Mouse (Mus musculus) liver, embryonic 12.5 days (tissue): ENCODE results near the gene Fbxl16. TPM values are rescaled to one million over a fixed set of nuclear protein-coding genes. Genes with fewer than 3 reads are reported as not detected.

ENCODE experiments used
- ATAC-seq: fragments of 200-750 bp; cut with Nextera tagmentation; 2 replicates; pipeline ENCODE4 v1.8.0; 2017; ENCODE audit warnings: moderate number of reproducible peaks, mild to moderate bottlenecking, moderate library complexity
- H3K27ac ChIP-seq: fragments of 300-500 bp; sonication (generic); 2 replicates; pipeline ENCODE4 v1.5.1; 2016; ENCODE audit warnings: mild to moderate bottlenecking
- H3K27me3 ChIP-seq: fragments of 300-500 bp; sonication (generic); replicated peaks from 2 replicates; pipeline ENCODE4 v1.6.1; 2016; ENCODE audit warnings: mild to moderate bottlenecking, moderate library complexity
- H3K36me3 ChIP-seq: fragments of 300-500 bp; sonication (generic); 2 replicates; pipeline ENCODE4 v1.6.1; 2016; ENCODE audit warnings: mild to moderate bottlenecking, moderate library complexity
- H3K4me1 ChIP-seq: fragments of 300-500 bp; sonication (generic); 2 replicates; pipeline ENCODE4 v1.6.1; 2016
- H3K4me2 ChIP-seq: fragments of 300-500 bp; sonication (generic); 2 replicates; pipeline ENCODE4 v1.6.1; 2016; ENCODE audit warnings: mild to moderate bottlenecking, moderate library complexity
- H3K4me3 ChIP-seq: fragments of 300-500 bp; sonication (generic); 2 replicates; pipeline ENCODE4 v1.5.1; 2016; ENCODE audit warnings: mild to moderate bottlenecking, moderate library complexity
- H3K9ac ChIP-seq: fragments of 300-500 bp; sonication (generic); 2 replicates; pipeline ENCODE4 v1.6.1; 2016; ENCODE audit warnings: mild to moderate bottlenecking, moderate library complexity
- H3K9me3 ChIP-seq: fragments of 300-500 bp; sonication (generic); replicated peaks from 2 replicates; pipeline ENCODE4 v1.6.1; 2016; ENCODE audit warnings: mild to moderate bottlenecking, moderate library complexity
- WGBS: fragments of 180-500 bp; shearing (Covaris S2); methylation state at CpG from one replicate; pipeline ENCODE4 v1.1.7; 2016; ENCODE audit not compliant: insufficient replicate concordance; 5-methylcytosine and 5-hydroxymethylcytosine counted together
- polyA plus RNA-seq: library from polyadenylated mRNA; unstranded; fragments of >200 nt; fragmentation: Nextera tagmentation; extraction: Ambion mirVana; gene quantifications from 2 replicates; pipeline ENCODE4 v1.2.1, GENCODE M21; 2016

The Fbxl16 gene
- polyA plus RNA-seq, 1 experiment from 2014 or later: 0.18 TPM

GRCm38 (mm10) chr17:25830806-25831431 lies 22.0 kb downstream of the Fbxl16 start:
- Histone ChIP-seq H3K4me3 (peak overlapping the region; percentile 84), H3K27ac (peak overlapping the region; percentile 91; the same call in 1 of the 2 replicates), H3K27me3 (no peaks in the 10 kb centered on the region), H3K9ac (peak overlapping the region; percentile 92), H3K36me3 (peaks cover 67% of the 10 kb centered on the region), H3K4me1 (peaks cover 77% of the 10 kb centered on the region), H3K4me2 (peak overlapping the region; percentile 89), H3K9me3 (no peaks in the 10 kb centered on the region)
- no peak for ATAC-seq
- WGBS: 81% methylated on average over 14 of the region's 14 CpGs

- no peaks in the 10 kb centered on the region for H3K27me3 ChIP-seq
- WGBS: 44% methylated on average over 21 of the region's 21 CpGs
- peaks cover 61% of the 10 kb centered on the region for H3K36me3 ChIP-seq
- H3K9ac ChIP-seq: peak overlapping the region; percentile 92
- H3K4me1 ChIP-seq: peaks cover 81% of the 10 kb centered on the region
- peak overlapping the region; percentile 84 for H3K4me2 ChIP-seq
- no peak for ATAC-seq
- no peaks in the 10 kb centered on the region for H3K9me3 ChIP-seq
- peak overlapping the region; percentile 84 for H3K4me3 ChIP-seq
- H3K27ac ChIP-seq: peak overlapping the region; percentile 91
Observed at GRCm38 (mm10) chr17:25831451-25832281, 22.8 kb downstream of the Fbxl16 start.

- ATAC-seq: peak; percentile 89
- H3K27me3 ChIP-seq: no peaks in the 10 kb centered on the region
- peaks cover 87% of the 10 kb centered on the region for H3K4me1 ChIP-seq
- no peaks in the 10 kb centered on the region for H3K9me3 ChIP-seq
- H3K36me3 ChIP-seq: peaks cover 55% of the 10 kb centered on the region
- peak overlapping the region; percentile 92 for H3K9ac ChIP-seq
- peak overlapping the region; percentile 93 for H3K27ac ChIP-seq
- under 1% methylated on average over 75 of the region's 77 CpGs for WGBS
- peak overlapping the region; percentile 84 for H3K4me2 ChIP-seq
- H3K4me3 ChIP-seq: peak overlapping the region; percentile 84
Observed at GRCm38 (mm10) chr17:25832436-25833290, 23.8 kb downstream of the Fbxl16 start.

GRCm38 (mm10) chr17:25833291-25833663 lies 24.4 kb downstream of the Fbxl16 start, which contains the start of gene Stub1:
Gene Stub1 (minus strand): TSS chr17:25833404.
- ATAC-seq: peak; percentile 53
- Histone ChIP-seq H3K9me3 (no peaks in the 10 kb centered on the region), H3K9ac (peak within 1 kb of the TSS; percentile 92), H3K4me2 (peak within 1 kb of the TSS; percentile 84), H3K4me3 (peak within 1 kb of the TSS; percentile 84), H3K27ac (peak within 1 kb of the TSS; percentile 93), H3K27me3 (no peaks in the 10 kb centered on the region), H3K36me3 (peaks cover 55% of the 10 kb centered on the region), H3K4me1 (peaks cover 88% of the 10 kb centered on the region)
- 0% methylated on average over 24 of the region's 24 CpGs for WGBS

GRCm38 (mm10) chr17:25833961-25834594 lies 25.2 kb downstream of the Fbxl16 start:
- H3K27ac ChIP-seq: peak overlapping the region; percentile 93
- no peak for ATAC-seq
- peak overlapping the region; percentile 92 for H3K9ac ChIP-seq
- no peaks in the 10 kb centered on the region for H3K9me3 ChIP-seq
- H3K27me3 ChIP-seq: no peaks in the 10 kb centered on the region
- H3K4me1 ChIP-seq: peaks cover 84% of the 10 kb centered on the region
- peaks cover 60% of the 10 kb centered on the region for H3K36me3 ChIP-seq
- peak overlapping the region; percentile 84 for H3K4me3 ChIP-seq
- WGBS: 43% methylated on average over 6 of the region's 6 CpGs
- peak overlapping the region; percentile 84 for H3K4me2 ChIP-seq

- Histone ChIP-seq H3K36me3 (peaks cover 65% of the 10 kb centered on the region), H3K4me1 (peaks cover 84% of the 10 kb centered on the region), H3K4me3 (peak overlapping the region; percentile 84), H3K27ac (peak overlapping the region; percentile 93), H3K4me2 (peak overlapping the region; percentile 84), H3K9me3 (no peaks in the 10 kb centered on the region), H3K27me3 (no peaks in the 10 kb centered on the region), H3K9ac (peak overlapping the region; percentile 92)
- 89% methylated on average over 12 of the region's 12 CpGs for WGBS
- no peak for ATAC-seq
Observed at GRCm38 (mm10) chr17:25834595-25835222, 25.8 kb downstream of the Fbxl16 start.

- peaks cover 84% of the 10 kb centered on the region for H3K4me1 ChIP-seq
- H3K9me3 ChIP-seq: no peaks in the 10 kb centered on the region
- 88% methylated on average over 7 of the region's 7 CpGs for WGBS
- H3K9ac ChIP-seq: peak overlapping the region; percentile 92; the same call in 1 of the 2 replicates
- no peaks in the 10 kb centered on the region for H3K27me3 ChIP-seq
- no peak for ATAC-seq
- peak overlapping the region; percentile 84 for H3K4me2 ChIP-seq
- H3K27ac ChIP-seq: no peak overlapping the region
- H3K36me3 ChIP-seq: peaks cover 65% of the 10 kb centered on the region
- peak overlapping the region; percentile 84; the same call in 1 of the 2 replicates for H3K4me3 ChIP-seq
Observed at GRCm38 (mm10) chr17:25835301-25835700, 26.4 kb downstream of the Fbxl16 start.

GRCm38 (mm10) chr17:25835816-25836215 lies 26.9 kb downstream of the Fbxl16 start:
- peak overlapping the region; percentile 71; the same call in 1 of the 2 replicates for H3K4me2 ChIP-seq
- 0 out of 2 replicates have a peak overlapping the region, but pooled peaks have one; percentile 56 for H3K9ac ChIP-seq
- H3K27ac ChIP-seq: no peak overlapping the region

GRCm38 (mm10) chr17:25836397-25837075 lies 27.7 kb downstream of the Fbxl16 start:
- peaks cover 74% of the 10 kb centered on the region for H3K4me1 ChIP-seq
- H3K4me3 ChIP-seq: peak overlapping the region; percentile 38
- 25% methylated on average over 22 of the region's 23 CpGs for WGBS
- H3K9ac ChIP-seq: peak overlapping the region; percentile 56
- H3K27ac ChIP-seq: peak overlapping the region; percentile 12
- peaks cover 65% of the 10 kb centered on the region for H3K36me3 ChIP-seq
- no peak for ATAC-seq
- no peaks in the 10 kb centered on the region for H3K9me3 ChIP-seq
- H3K27me3 ChIP-seq: no peaks in the 10 kb centered on the region
- H3K4me2 ChIP-seq: peak overlapping the region; percentile 71

More at GRCm38 (mm10) chr17:25835816-25836215, 26.9 kb downstream of the Fbxl16 start:
- H3K9me3 ChIP-seq: no peaks in the 10 kb centered on the region
- H3K36me3 ChIP-seq: peaks cover 65% of the 10 kb centered on the region
- H3K4me1 ChIP-seq: peaks cover 81% of the 10 kb centered on the region
- H3K4me3 ChIP-seq: no peak overlapping the region
- ATAC-seq: no peak
- whole genome bisulfite sequencing: 89% methylated on average over 16 of the region's 16 CpGs
- no peaks in the 10 kb centered on the region for H3K27me3 ChIP-seq

- no peaks in the 10 kb centered on the region for H3K9me3 ChIP-seq
- peaks cover 69% of the 10 kb centered on the region for H3K4me1 ChIP-seq
- peak within 1 kb of the TSS; percentile 12 for H3K27ac ChIP-seq
- ATAC-seq: no peak
- no peaks in the 10 kb centered on the region for H3K27me3 ChIP-seq
- H3K36me3 ChIP-seq: peaks cover 66% of the 10 kb centered on the region
- 1% methylated on average over 28 of the region's 29 CpGs for WGBS
- peak within 1 kb of the TSS; percentile 71 for H3K4me2 ChIP-seq
- H3K9ac ChIP-seq: peak within 1 kb of the TSS; percentile 56
- peak within 1 kb of the TSS; percentile 38 for H3K4me3 ChIP-seq
Observed at GRCm38 (mm10) chr17:25837076-25837410, 28.2 kb downstream of the Fbxl16 start, which contains the start of gene Rhbdl1. Gene Rhbdl1 (minus strand): TSS chr17:25837295.
